Mouse (Mus musculus): ENCODE measurements at regions not wholly inside any gene's neighbourhood (a gene's known extent, or its start where the extent isn't known, plus 50 kb on each side); places are given as distances from the start of the nearest gene placed in this dataset.
"Not testable (repeated sequence)": the region's sequence is repeated elsewhere in the genome, so short reads cannot be mapped to it uniquely, and the experiment has no call there.

- Histone ChIP-seq H3K9me3 (replicated peaks; ENCODE audit: control insufficient read depth, insufficient read depth, low read length, poor library complexity, severe bottlenecking) (no peaks in the 10 kb centered on the region), H3K36me3 (ENCODE audit: control insufficient read depth, insufficient read depth, low read length, poor library complexity, severe bottlenecking) (no peaks in the 10 kb centered on the region), H3K4me3 (ENCODE audit: low read depth, low read length) (no peak overlapping the region), H3K4me1 (ENCODE audit: control insufficient read depth, insufficient read depth, low read length) (no peaks in the 10 kb centered on the region), H3K9ac (ENCODE audit: low read depth, poor library complexity, severe bottlenecking) (no peak overlapping the region), H3K27me3 (ENCODE audit: control insufficient read depth, insufficient read depth, low read length, poor library complexity, severe bottlenecking) (no peaks in the 10 kb centered on the region), H3K27ac (ENCODE audit: insufficient read depth, low read length) (no peak overlapping the region)
- TF ChIP-seq CTCF (IDR thresholded peaks at IDR 0.05; ENCODE audit: low read depth, low read length) (peak; percentile 45), POLR2A (IDR thresholded peaks at IDR 0.05; ENCODE audit: insufficient read depth, low read length) (no peak), EP300 (IDR thresholded peaks at IDR 0.05; ENCODE audit: insufficient read depth, low read depth, low read length) (no peak)
These were observed 118.1 kb downstream of the 4930474N05Rik start for GRCm38 (mm10) chr14:36212830-36213229.

- TF ChIP-seq POLR2A (IDR thresholded peaks at IDR 0.05; ENCODE audit: insufficient read depth, low read length): no peak
- TF ChIP-seq CTCF (IDR thresholded peaks at IDR 0.05; ENCODE audit: low read depth, low read length): no peak
- no peak for TF ChIP-seq EP300 (IDR thresholded peaks at IDR 0.05; ENCODE audit: insufficient read depth, low read depth, low read length)
- no peak overlapping the region for H3K9ac ChIP-seq (ENCODE audit: low read depth, poor library complexity, severe bottlenecking)
- no peak overlapping the region for H3K4me3 ChIP-seq (ENCODE audit: low read depth, low read length)
- no peaks in the 10 kb centered on the region for H3K9me3 ChIP-seq (replicated peaks; ENCODE audit: control insufficient read depth, insufficient read depth, low read length, poor library complexity, severe bottlenecking)
- H3K27ac ChIP-seq (ENCODE audit: insufficient read depth, low read length): no peak overlapping the region
- no peaks in the 10 kb centered on the region for H3K27me3 ChIP-seq (ENCODE audit: control insufficient read depth, insufficient read depth, low read length, poor library complexity, severe bottlenecking)
- H3K4me1 ChIP-seq (ENCODE audit: control insufficient read depth, insufficient read depth, low read length): no peaks in the 10 kb centered on the region
- H3K36me3 ChIP-seq (ENCODE audit: control insufficient read depth, insufficient read depth, low read length, poor library complexity, severe bottlenecking): no peaks in the 10 kb centered on the region
These were observed 151.1 kb downstream of the 4930474N05Rik start for GRCm38 (mm10) chr14:36245849-36246248.

- no peaks in the 10 kb centered on the region for H3K9me3 ChIP-seq (replicated peaks; ENCODE audit: control insufficient read depth, insufficient read depth, low read length, poor library complexity, severe bottlenecking)
- no peak overlapping the region for H3K4me3 ChIP-seq (ENCODE audit: low read depth, low read length)
- no peaks in the 10 kb centered on the region for H3K4me1 ChIP-seq (ENCODE audit: control insufficient read depth, insufficient read depth, low read length)
- no peaks in the 10 kb centered on the region for H3K27me3 ChIP-seq (ENCODE audit: control insufficient read depth, insufficient read depth, low read length, poor library complexity, severe bottlenecking)
- H3K27ac ChIP-seq (ENCODE audit: insufficient read depth, low read length): no peak overlapping the region
- no peaks in the 10 kb centered on the region for H3K36me3 ChIP-seq (ENCODE audit: control insufficient read depth, insufficient read depth, low read length, poor library complexity, severe bottlenecking)
- no peak for TF ChIP-seq EP300 (IDR thresholded peaks at IDR 0.05; ENCODE audit: insufficient read depth, low read depth, low read length)
- TF ChIP-seq POLR2A (IDR thresholded peaks at IDR 0.05; ENCODE audit: insufficient read depth, low read length): no peak
- TF ChIP-seq CTCF (IDR thresholded peaks at IDR 0.05; ENCODE audit: low read depth, low read length): no peak
- H3K9ac ChIP-seq (ENCODE audit: low read depth, poor library complexity, severe bottlenecking): no peak overlapping the region
These were observed 167.4 kb downstream of the 4930474N05Rik start for GRCm38 (mm10) chr14:36262126-36262525.

GRCm38 (mm10) chr14:36283825-36284414, 189.2 kb downstream of the 4930474N05Rik start:
- TF ChIP-seq CTCF (IDR thresholded peaks at IDR 0.05; ENCODE audit: low read depth, low read length): no peak
- no peak for TF ChIP-seq EP300 (IDR thresholded peaks at IDR 0.05; ENCODE audit: insufficient read depth, low read depth, low read length)
- no peak for TF ChIP-seq POLR2A (IDR thresholded peaks at IDR 0.05; ENCODE audit: insufficient read depth, low read length)
- H3K9ac ChIP-seq (ENCODE audit: low read depth, poor library complexity, severe bottlenecking): no peak overlapping the region
- H3K4me3 ChIP-seq (ENCODE audit: low read depth, low read length): no peak overlapping the region
- H3K27me3 ChIP-seq (ENCODE audit: control insufficient read depth, insufficient read depth, low read length, poor library complexity, severe bottlenecking): no peaks in the 10 kb centered on the region
- H3K36me3 ChIP-seq (ENCODE audit: control insufficient read depth, insufficient read depth, low read length, poor library complexity, severe bottlenecking): no peaks in the 10 kb centered on the region
- no peaks in the 10 kb centered on the region for H3K4me1 ChIP-seq (ENCODE audit: control insufficient read depth, insufficient read depth, low read length)
- no peaks in the 10 kb centered on the region for H3K9me3 ChIP-seq (replicated peaks; ENCODE audit: control insufficient read depth, insufficient read depth, low read length, poor library complexity, severe bottlenecking)
- H3K27ac ChIP-seq (ENCODE audit: insufficient read depth, low read length): no peak overlapping the region

GRCm38 (mm10) chr14:36288697-36289286, 194.1 kb downstream of the 4930474N05Rik start:
- H3K27ac ChIP-seq (ENCODE audit: insufficient read depth, low read length): no peak overlapping the region
- no peak overlapping the region for H3K9ac ChIP-seq (ENCODE audit: low read depth, poor library complexity, severe bottlenecking)
- H3K4me3 ChIP-seq (ENCODE audit: low read depth, low read length): no peak overlapping the region
- no peaks in the 10 kb centered on the region for H3K9me3 ChIP-seq (replicated peaks; ENCODE audit: control insufficient read depth, insufficient read depth, low read length, poor library complexity, severe bottlenecking)
- H3K4me1 ChIP-seq (ENCODE audit: control insufficient read depth, insufficient read depth, low read length): no peaks in the 10 kb centered on the region
- no peaks in the 10 kb centered on the region for H3K27me3 ChIP-seq (ENCODE audit: control insufficient read depth, insufficient read depth, low read length, poor library complexity, severe bottlenecking)
- H3K36me3 ChIP-seq (ENCODE audit: control insufficient read depth, insufficient read depth, low read length, poor library complexity, severe bottlenecking): no peaks in the 10 kb centered on the region
- no peak for TF ChIP-seq EP300 (IDR thresholded peaks at IDR 0.05; ENCODE audit: insufficient read depth, low read depth, low read length)
- no peak for TF ChIP-seq CTCF (IDR thresholded peaks at IDR 0.05; ENCODE audit: low read depth, low read length)
- no peak for TF ChIP-seq POLR2A (IDR thresholded peaks at IDR 0.05; ENCODE audit: insufficient read depth, low read length)

- no peak overlapping the region for H3K9ac ChIP-seq (ENCODE audit: low read depth, poor library complexity, severe bottlenecking)
- TF ChIP-seq POLR2A (IDR thresholded peaks at IDR 0.05; ENCODE audit: insufficient read depth, low read length) (no peak), CTCF (IDR thresholded peaks at IDR 0.05; ENCODE audit: low read depth, low read length) (no peak), EP300 (IDR thresholded peaks at IDR 0.05; ENCODE audit: insufficient read depth, low read depth, low read length) (no peak)
- no peaks in the 10 kb centered on the region for H3K9me3 ChIP-seq (replicated peaks; ENCODE audit: control insufficient read depth, insufficient read depth, low read length, poor library complexity, severe bottlenecking)
- H3K36me3 ChIP-seq (ENCODE audit: control insufficient read depth, insufficient read depth, low read length, poor library complexity, severe bottlenecking): no peaks in the 10 kb centered on the region
- no peak overlapping the region for H3K4me3 ChIP-seq (ENCODE audit: low read depth, low read length)
- H3K27me3 ChIP-seq (ENCODE audit: control insufficient read depth, insufficient read depth, low read length, poor library complexity, severe bottlenecking): no peaks in the 10 kb centered on the region
- H3K27ac ChIP-seq (ENCODE audit: insufficient read depth, low read length): no peak overlapping the region
- H3K4me1 ChIP-seq (ENCODE audit: control insufficient read depth, insufficient read depth, low read length): no peaks in the 10 kb centered on the region
These were observed 215.6 kb downstream of the 4930474N05Rik start for GRCm38 (mm10) chr14:36310324-36310723.

- not testable (repeated sequence) for H3K27me3 ChIP-seq (ENCODE audit: control insufficient read depth, insufficient read depth, low read length, poor library complexity, severe bottlenecking); H3K4me1 ChIP-seq (ENCODE audit: control insufficient read depth, insufficient read depth, low read length); H3K4me3 ChIP-seq (ENCODE audit: low read depth, low read length); H3K9ac ChIP-seq (ENCODE audit: low read depth, poor library complexity, severe bottlenecking); H3K27ac ChIP-seq (ENCODE audit: insufficient read depth, low read length); H3K36me3 ChIP-seq (ENCODE audit: control insufficient read depth, insufficient read depth, low read length, poor library complexity, severe bottlenecking); H3K9me3 ChIP-seq (replicated peaks; ENCODE audit: control insufficient read depth, insufficient read depth, low read length, poor library complexity, severe bottlenecking)
These were observed 220.0 kb downstream of the 4930474N05Rik start for GRCm38 (mm10) chr14:36314673-36315072.

Measured in ES-Bruce4 (cell line).